Mouse (Mus musculus) heart, embryonic 14.5 days (tissue): ENCODE measurements at regions not wholly inside any gene's neighbourhood (a gene's known extent, or its start where the extent isn't known, plus 50 kb on each side); places are given as distances from the start of the nearest gene placed in this dataset.

Experiments
- ATAC-seq: fragments of 200-750 bp; cut with Nextera tagmentation; 2 replicates; pipeline ENCODE4 v1.8.0; 2017; ENCODE audit warnings: low read depth, moderate TSS enrichment; ENCODE audit not compliant: insufficient number of reproducible peaks, insufficient read depth, low FRiP score
- H3K27ac ChIP-seq, 2 experiments: fragments of 200-500 bp in 1 of 2; fragments of 300-500 bp in 1 of 2; sonication (generic) in 1 of 2; replicated peaks in 1 of 2; 2 replicates each; pipeline ENCODE4 v1.5.1; 2012 to 2014; ENCODE audit warnings: low read depth in 2 of 2, low read length in 2 of 2, control low read depth in 1 of 2, mild to moderate bottlenecking in 1 of 2, mixed read lengths in 1 of 2; ENCODE audit not compliant: control insufficient read depth in 1 of 2, insufficient read depth in 1 of 2
- H3K27me3 ChIP-seq: fragments of 300-500 bp; sonication (generic); 2 replicates; pipeline ENCODE4 v1.6.1; 2014; ENCODE audit warnings: mild to moderate bottlenecking, low read length, control low read depth; ENCODE audit not compliant: control insufficient read depth, insufficient read depth
- H3K36me3 ChIP-seq: fragments of 300-500 bp; sonication (generic); 2 replicates; pipeline ENCODE4 v1.6.1; 2014; ENCODE audit warnings: mild to moderate bottlenecking, control low read depth, low read length, mixed read lengths; ENCODE audit not compliant: control insufficient read depth, insufficient read depth
- H3K4me1 ChIP-seq, 2 experiments: fragments of 200-500 bp in 1 of 2; fragments of 300-500 bp in 1 of 2; sonication (generic) in 1 of 2; 2 replicates each; pipeline ENCODE4 v1.6.1; 2012 to 2014; ENCODE audit warnings: low read length in 2 of 2, control low read depth in 1 of 2, mixed read lengths in 1 of 2; ENCODE audit not compliant: control insufficient read depth in 2 of 2, insufficient read depth in 2 of 2
- H3K4me2 ChIP-seq: fragments of 300-500 bp; sonication (generic); 2 replicates; pipeline ENCODE4 v1.6.1; 2014; ENCODE audit warnings: mild to moderate bottlenecking, low read length
- H3K4me3 ChIP-seq, 2 experiments: fragments of 200-500 bp in 1 of 2; fragments of 300-500 bp in 1 of 2; sonication (generic) in 1 of 2; 2 replicates each; pipeline ENCODE4 v1.5.1; 2012 to 2014; ENCODE audit warnings: low read length in 2 of 2, mild to moderate bottlenecking in 2 of 2, control low read depth in 1 of 2, low read depth in 1 of 2, moderate library complexity in 1 of 2; ENCODE audit not compliant: control insufficient read depth in 1 of 2, insufficient read depth in 1 of 2
- H3K9ac ChIP-seq: fragments of 300-500 bp; sonication (generic); 2 replicates; pipeline ENCODE4 v1.6.1; 2014; ENCODE audit warnings: mild to moderate bottlenecking, low read length
- H3K9me3 ChIP-seq: fragments of 300-500 bp; sonication (generic); 2 replicates; pipeline ENCODE4 v1.6.1; 2016; ENCODE audit warnings: low read length, control low read depth; ENCODE audit not compliant: control insufficient read depth
- WGBS: fragments of 180-500 bp; shearing (Covaris S2); extraction: QIAGEN DNeasy Blood & Tissue Kit; methylation state at CpG from one replicate; pipeline ENCODE4 v1.1.7; 2014; 5-methylcytosine and 5-hydroxymethylcytosine counted together

DNA sequence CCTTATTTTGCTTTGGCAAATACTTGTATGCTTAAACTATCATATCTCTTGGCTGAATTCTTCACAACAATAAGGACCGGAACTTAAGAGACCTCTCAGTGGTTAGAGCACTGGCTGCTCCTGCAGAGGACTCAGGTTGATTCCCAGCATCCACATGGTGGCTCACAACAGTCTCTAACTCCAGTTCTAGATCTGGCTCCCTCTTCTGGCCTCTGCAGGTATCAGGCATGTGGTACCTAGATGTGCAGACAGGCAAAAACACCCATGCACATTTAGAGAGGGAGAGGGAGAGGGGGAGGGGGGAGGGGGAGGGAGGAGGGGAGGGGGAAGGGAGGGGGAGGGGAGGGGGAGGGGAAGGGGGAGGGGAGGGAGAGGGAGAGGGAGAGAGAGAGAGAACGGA lies 80.0 kb upstream of the Sfswap start:
- ATAC-seq = no peak
- no peak overlapping the region for H3K27ac ChIP-seq
- H3K4me3 ChIP-seq = no peak overlapping the region
- H3K9ac ChIP-seq = no peak overlapping the region
- no peaks in the 10 kb centered on the region for H3K9me3 ChIP-seq
- H3K36me3 ChIP-seq = no peaks in the 10 kb centered on the region
- H3K27me3 ChIP-seq = no peaks in the 10 kb centered on the region
- no peak overlapping the region for H3K4me2 ChIP-seq
- WGBS = 67% methylated on average over 2 of the region's 2 CpGs
- H3K4me1 ChIP-seq = peaks cover 0 to 2% of the 10 kb centered on the region in 2 experiments; a peak in 1 of 4 replicates

DNA sequence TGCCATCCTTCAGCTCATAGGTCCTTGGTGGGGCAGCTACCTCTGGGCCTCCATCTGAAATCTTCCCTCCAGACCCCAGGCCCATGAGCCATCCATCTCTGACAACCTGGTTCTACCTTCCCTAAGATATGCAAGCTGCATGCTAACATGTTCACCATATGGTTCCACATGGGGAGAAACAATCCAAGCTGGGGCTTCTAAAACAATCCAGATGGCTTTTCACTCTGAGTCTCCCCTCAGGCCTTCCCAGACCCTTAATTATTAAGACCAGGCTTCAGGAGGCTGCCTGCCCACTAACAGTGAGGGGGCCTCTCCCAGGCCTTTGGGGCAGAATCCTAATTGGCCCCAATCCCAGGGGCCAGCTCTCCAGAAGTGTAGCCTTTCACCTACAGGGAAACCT lies 71.1 kb upstream of the Sfswap start:
- Histone ChIP-seq H3K9ac (no peak overlapping the region), H3K4me3 (no peak overlapping the region), H3K27me3 (no peaks in the 10 kb centered on the region), H3K36me3 (no peaks in the 10 kb centered on the region), H3K27ac (no peak overlapping the region), H3K4me2 (no peak overlapping the region), H3K4me1 (no peaks in the 10 kb centered on the region), H3K9me3 (no peaks in the 10 kb centered on the region)
- no peak for ATAC-seq

DNA sequence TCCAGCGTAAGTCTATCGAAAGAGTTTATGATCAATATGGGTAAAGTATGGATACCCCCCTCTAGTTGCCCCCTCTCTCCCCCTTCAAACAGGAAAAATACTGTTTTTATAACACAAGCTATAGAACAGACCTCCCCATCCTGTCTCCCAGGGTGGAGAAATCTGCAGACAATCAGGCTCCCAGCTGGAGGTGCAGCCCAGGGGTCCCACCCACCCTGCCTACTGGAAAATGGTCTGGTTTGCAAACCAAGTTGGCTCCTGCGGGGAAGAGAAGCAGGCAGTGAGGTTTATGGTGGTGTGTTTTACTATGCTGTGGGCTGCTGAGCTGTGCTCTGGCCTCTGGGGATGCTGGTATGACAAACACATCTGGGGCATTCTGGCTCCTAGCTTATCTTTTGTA lies 70.7 kb upstream of the Sfswap start:
- no peak overlapping the region for H3K9ac ChIP-seq
- H3K27me3 ChIP-seq = no peaks in the 10 kb centered on the region
- H3K27ac ChIP-seq = no peak overlapping the region
- no peak overlapping the region for H3K4me2 ChIP-seq
- no peak for ATAC-seq
- H3K4me1 ChIP-seq = no peaks in the 10 kb centered on the region
- WGBS = 87% methylated on average over 3 of the region's 3 CpGs
- no peaks in the 10 kb centered on the region for H3K36me3 ChIP-seq
- H3K9me3 ChIP-seq = no peaks in the 10 kb centered on the region
- no peak overlapping the region for H3K4me3 ChIP-seq

DNA sequence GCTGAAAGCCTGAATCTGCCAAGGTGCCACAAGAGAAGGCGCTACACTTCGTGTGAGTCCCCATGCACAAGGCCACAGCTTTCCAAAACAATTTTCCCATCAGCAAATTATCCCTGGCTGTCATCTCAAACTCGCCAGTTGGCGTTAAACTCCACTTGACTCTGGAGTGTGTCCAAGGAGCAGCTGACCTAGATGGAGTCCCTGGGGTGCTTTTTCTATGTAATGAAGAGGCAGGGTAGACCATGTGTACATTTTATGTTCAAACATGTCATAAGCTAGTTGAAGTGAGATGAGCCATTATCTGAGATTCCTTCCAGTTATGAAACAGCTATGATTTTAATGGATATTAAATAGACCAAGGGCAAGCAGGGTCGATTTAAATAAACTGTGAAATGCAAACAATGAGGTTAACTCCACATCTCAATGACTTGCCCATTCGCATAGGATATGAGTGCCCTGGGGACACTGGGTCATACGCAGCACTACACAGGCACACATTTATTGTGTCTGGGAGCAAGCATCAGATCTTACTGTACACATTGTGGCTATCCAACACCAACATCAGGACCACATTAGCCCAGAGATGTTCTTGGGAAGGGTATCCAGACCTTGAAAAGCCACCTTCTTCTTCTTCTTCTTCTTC lies 51.0 kb upstream of the Sfswap start:
- Histone ChIP-seq H3K27ac (no peak overlapping the region), H3K4me3 (no peak overlapping the region), H3K4me1 (peaks cover 5% of the 10 kb centered on the region in 2 experiments; a peak in 3 of 4 replicates), H3K4me2 (no peak overlapping the region), H3K9me3 (no peaks in the 10 kb centered on the region), H3K9ac (no peak overlapping the region), H3K27me3 (no peaks in the 10 kb centered on the region), H3K36me3 (no peaks in the 10 kb centered on the region)
- no peak for ATAC-seq
- WGBS = 50% methylated on average over 7 of the region's 7 CpGs
